Mouse (Mus musculus) liver, embryonic 16.5 days (tissue): ENCODE data around the gene Timm17a. TPM values are rescaled to one million over a fixed set of nuclear protein-coding genes. Genes with fewer than 3 reads are reported as not detected.

Source experiments
- ATAC-seq: fragments of 200-750 bp; cut with Nextera tagmentation; 2 replicates; pipeline ENCODE4 v1.8.0; 2017; ENCODE audit warnings: low read depth, mild to moderate bottlenecking, moderate number of reproducible peaks, moderate library complexity
- H3K27ac ChIP-seq: fragments of 300-500 bp; sonication (generic); 2 replicates; pipeline ENCODE4 v1.5.1; 2014; ENCODE audit warnings: mild to moderate bottlenecking, low read length
- H3K27me3 ChIP-seq: fragments of 300-500 bp; sonication (generic); 2 replicates; pipeline ENCODE4 v1.6.1; 2014; ENCODE audit warnings: low read depth, low read length, mixed read lengths; ENCODE audit not compliant: control insufficient read depth, insufficient read depth
- H3K36me3 ChIP-seq: fragments of 300-500 bp; sonication (generic); 2 replicates; pipeline ENCODE4 v1.6.1; 2014; ENCODE audit warnings: mild to moderate bottlenecking; ENCODE audit not compliant: control insufficient read depth, insufficient read depth
- H3K4me1 ChIP-seq: fragments of 300-500 bp; sonication (generic); 2 replicates; pipeline ENCODE4 v1.6.1; 2014; ENCODE audit warnings: low read depth, low read length, mixed read lengths; ENCODE audit not compliant: control insufficient read depth
- H3K4me2 ChIP-seq: fragments of 300-500 bp; sonication (generic); 2 replicates; pipeline ENCODE4 v1.6.1; 2014; ENCODE audit warnings: low read depth, low read length, mixed read lengths
- H3K4me3 ChIP-seq: fragments of 300-500 bp; sonication (generic); 2 replicates; pipeline ENCODE4 v1.5.1; 2014; ENCODE audit warnings: low read depth, mild to moderate bottlenecking, low read length
- H3K9ac ChIP-seq: fragments of 300-500 bp; sonication (generic); 2 replicates; pipeline ENCODE4 v1.6.1; 2014; ENCODE audit warnings: low read depth, low read length
- H3K9me3 ChIP-seq: fragments of 300-500 bp; sonication (generic); replicated peaks from 2 replicates; pipeline ENCODE4 v1.6.1; 2016; ENCODE audit warnings: low read length; ENCODE audit not compliant: control insufficient read depth
- WGBS: fragments of 180-500 bp; shearing (Covaris S2); extraction: QIAGEN DNeasy Blood & Tissue Kit; methylation state at CpG from one replicate; pipeline ENCODE4 v1.1.7; 2014; ENCODE audit not compliant: insufficient replicate concordance; 5-methylcytosine and 5-hydroxymethylcytosine counted together
- polyA plus RNA-seq: library from polyadenylated mRNA; unstranded; fragments of >200 nt; fragmentation: Nextera tagmentation; extraction: Ambion mirVana; gene quantifications from 2 replicates; pipeline ENCODE4 v1.2.1, GENCODE M21; 2015

The Timm17a gene
- polyA plus RNA-seq, 1 experiment from 2014 or later = 85.6 TPM

- 65% methylated on average over 9 of the region's 9 CpGs for WGBS
- Histone ChIP-seq H3K36me3 (no peaks in the 10 kb centered on the region), H3K27me3 (no peaks in the 10 kb centered on the region), H3K4me1 (peaks cover 5% of the 10 kb centered on the region), H3K9ac (no peak overlapping the region), H3K4me3 (no peak overlapping the region), H3K9me3 (no peaks in the 10 kb centered on the region), H3K27ac (no peak overlapping the region), H3K4me2 (no peak overlapping the region)
- ATAC-seq = no peak
Measured at GRCm38 (mm10) chr1:135263316-135263715, 50.3 kb downstream of the Timm17a start.

GRCm38 (mm10) chr1:135262329-135262728 is 51.2 kb downstream of the Timm17a start:
- Histone ChIP-seq H3K4me2 (no peak overlapping the region), H3K4me1 (peaks cover 5% of the 10 kb centered on the region), H3K4me3 (no peak overlapping the region), H3K36me3 (no peaks in the 10 kb centered on the region), H3K9ac (no peak overlapping the region), H3K27ac (no peak overlapping the region), H3K27me3 (no peaks in the 10 kb centered on the region), H3K9me3 (no peaks in the 10 kb centered on the region)
- WGBS = 55% methylated on average over 3 of the region's 3 CpGs
- no peak for ATAC-seq

GRCm38 (mm10) chr1:135260931-135261330 is 52.6 kb downstream of the Timm17a start:
- 58% methylated on average over 6 of the region's 6 CpGs for WGBS
- no peak for ATAC-seq
- H3K9ac ChIP-seq = no peak overlapping the region
- H3K4me1 ChIP-seq = peaks cover 5% of the 10 kb centered on the region
- no peak overlapping the region for H3K4me3 ChIP-seq
- H3K27me3 ChIP-seq = no peaks in the 10 kb centered on the region
- H3K9me3 ChIP-seq = no peaks in the 10 kb centered on the region
- no peak overlapping the region for H3K27ac ChIP-seq
- no peaks in the 10 kb centered on the region for H3K36me3 ChIP-seq
- H3K4me2 ChIP-seq = no peak overlapping the region

- Histone ChIP-seq H3K27me3 (no peaks in the 10 kb centered on the region), H3K9ac (peak overlapping the region; percentile 28; the same call in 1 of the 2 replicates), H3K4me2 (peak overlapping the region; percentile 68), H3K27ac (0 out of 2 replicates have a peak overlapping the region, but pooled peaks have one; percentile 26), H3K4me1 (peaks cover 5% of the 10 kb centered on the region), H3K36me3 (no peaks in the 10 kb centered on the region), H3K9me3 (no peaks in the 10 kb centered on the region), H3K4me3 (peak overlapping the region; percentile 39)
- ATAC-seq = peak; percentile 61
- 0% methylated on average over 10 of the region's 10 CpGs for WGBS
Measured at GRCm38 (mm10) chr1:135259128-135259436, 54.5 kb downstream of the Timm17a start.

GRCm38 (mm10) chr1:135258380-135259127 is 55.0 kb downstream of the Timm17a start, which contains the start of gene Elf3:
TSS of gene Elf3 (minus strand) at chr1:135258568.
- peak within 1 kb of the TSS; percentile 68 for H3K4me2 ChIP-seq
- no peaks in the 10 kb centered on the region for H3K27me3 ChIP-seq
- peak within 1 kb of the TSS; percentile 39 for H3K4me3 ChIP-seq
- H3K9ac ChIP-seq = peak within 1 kb of the TSS; percentile 28; the same call in 1 of the 2 replicates
- 0 out of 2 replicates have a peak within 1 kb of the TSS, but pooled peaks have one; percentile 26 for H3K27ac ChIP-seq
- 37% methylated on average over 19 of the region's 19 CpGs for WGBS
- peaks cover 5% of the 10 kb centered on the region for H3K4me1 ChIP-seq
- H3K9me3 ChIP-seq = no peaks in the 10 kb centered on the region
- peak; percentile 87 for ATAC-seq
- H3K36me3 ChIP-seq = no peaks in the 10 kb centered on the region

- H3K4me3 ChIP-seq = no peak overlapping the region
- ATAC-seq = no peak
Measured at GRCm38 (mm10) chr1:135256299-135256698, 57.3 kb downstream of the Timm17a start.

GRCm38 (mm10) chr1:135252854-135253253 is 60.7 kb downstream of the Timm17a start:
- H3K9me3 ChIP-seq = no peaks in the 10 kb centered on the region
- 57% methylated on average over 4 of the region's 4 CpGs for WGBS
- no peak overlapping the region for H3K27ac ChIP-seq
- H3K4me2 ChIP-seq = no peak overlapping the region
- H3K4me3 ChIP-seq = no peak overlapping the region
- peaks cover 34% of the 10 kb centered on the region for H3K4me1 ChIP-seq
- ATAC-seq = no peak
- H3K36me3 ChIP-seq = no peaks in the 10 kb centered on the region
- no peaks in the 10 kb centered on the region; the same call in 1 of the 2 replicates for H3K27me3 ChIP-seq
- H3K9ac ChIP-seq = no peak overlapping the region

More at GRCm38 (mm10) chr1:135256299-135256698, 57.3 kb downstream of the Timm17a start:
- Histone ChIP-seq H3K27me3 (no peaks in the 10 kb centered on the region), H3K4me2 (no peak overlapping the region), H3K27ac (no peak overlapping the region), H3K36me3 (no peaks in the 10 kb centered on the region), H3K4me1 (peaks cover 13% of the 10 kb centered on the region), H3K9ac (no peak overlapping the region), H3K9me3 (no peaks in the 10 kb centered on the region)
- 63% methylated on average over 6 of the region's 6 CpGs for WGBS

GRCm38 (mm10) chr1:135251405-135251804 is 62.2 kb downstream of the Timm17a start:
- 78% methylated on average over 8 of the region's 8 CpGs for WGBS
- Histone ChIP-seq H3K4me2 (no peak overlapping the region), H3K4me3 (no peak overlapping the region), H3K9me3 (no peaks in the 10 kb centered on the region), H3K27me3 (no peaks in the 10 kb centered on the region; the same call in 1 of the 2 replicates), H3K36me3 (no peaks in the 10 kb centered on the region), H3K4me1 (peaks cover 34% of the 10 kb centered on the region), H3K27ac (peak overlapping the region; percentile 62), H3K9ac (no peak overlapping the region)
- ATAC-seq = no peak

- Histone ChIP-seq H3K4me3 (no peak overlapping the region), H3K9me3 (no peaks in the 10 kb centered on the region), H3K4me1 (peaks cover 34% of the 10 kb centered on the region), H3K9ac (no peak overlapping the region), H3K27ac (peak overlapping the region; percentile 62), H3K4me2 (peak overlapping the region; percentile 33), H3K36me3 (no peaks in the 10 kb centered on the region), H3K27me3 (no peaks in the 10 kb centered on the region; the same call in 1 of the 2 replicates)
- ATAC-seq = peak; percentile 100
- 9% methylated on average over 3 of the region's 3 CpGs for WGBS
Measured at GRCm38 (mm10) chr1:135250706-135251105, 62.9 kb downstream of the Timm17a start.
